Mouse (Mus musculus): ENCODE measurements around the gene Sec31a. TPM values are rescaled to one million over a fixed set of nuclear protein-coding genes. Genes with fewer than 3 reads are reported as not detected.
"Not testable (repeated sequence)": the region's sequence is repeated elsewhere in the genome, so short reads cannot be mapped to it uniquely, and the experiment has no call there.

The Sec31a gene
- 75.0 and 79.4 TPM in 2 replicates for polyA plus RNA-seq (2015; fragmentation: Nextera tagmentation; extraction: Ambion mirVana)

DNA sequence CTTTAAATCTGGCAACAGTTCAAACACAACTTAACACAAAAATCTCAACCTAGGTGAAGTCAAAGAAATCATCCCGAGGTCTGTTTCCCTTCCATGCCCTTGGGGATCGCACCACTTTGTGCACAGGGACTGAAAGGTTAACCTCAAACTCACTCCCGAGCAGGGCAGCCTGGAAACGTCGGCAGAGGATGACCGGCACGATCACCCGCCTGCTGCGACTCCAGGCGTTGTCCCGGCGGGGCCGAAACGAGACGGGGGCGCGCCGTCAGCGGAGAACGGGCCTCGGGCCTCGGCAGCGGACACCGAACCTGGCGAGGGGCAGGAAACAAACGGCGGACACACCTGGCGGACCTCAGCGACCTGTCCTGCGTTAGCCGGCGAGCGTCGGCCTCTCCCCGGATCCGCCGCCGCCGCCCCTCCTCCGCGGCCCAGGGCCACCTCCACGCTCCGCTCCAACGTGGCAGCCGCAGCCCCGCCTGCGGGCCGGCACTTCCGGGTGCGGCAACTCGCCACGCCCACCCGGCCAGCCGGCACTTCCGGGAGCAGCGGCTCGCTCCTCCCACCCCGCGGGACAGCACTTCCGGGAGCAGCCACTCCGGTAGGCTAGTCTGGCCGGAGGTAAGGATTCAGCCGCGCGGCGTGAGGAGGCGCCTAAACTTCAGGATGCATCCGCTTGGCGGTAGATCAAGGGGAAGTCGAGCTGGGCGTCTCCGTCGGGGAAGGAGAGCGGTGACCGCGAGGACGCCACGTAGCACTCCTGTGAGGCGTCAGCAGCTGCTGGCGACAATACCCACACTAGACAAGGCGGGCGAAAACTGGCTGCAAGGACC is at the start of gene Sec31a:
Gene Sec31a, minus strand, starts transcription at position 474 of the 830 bp plus-strand sequence.
- peak; percentile 95 for DNase-seq (ENCODE audit: low spot score)

DNA sequence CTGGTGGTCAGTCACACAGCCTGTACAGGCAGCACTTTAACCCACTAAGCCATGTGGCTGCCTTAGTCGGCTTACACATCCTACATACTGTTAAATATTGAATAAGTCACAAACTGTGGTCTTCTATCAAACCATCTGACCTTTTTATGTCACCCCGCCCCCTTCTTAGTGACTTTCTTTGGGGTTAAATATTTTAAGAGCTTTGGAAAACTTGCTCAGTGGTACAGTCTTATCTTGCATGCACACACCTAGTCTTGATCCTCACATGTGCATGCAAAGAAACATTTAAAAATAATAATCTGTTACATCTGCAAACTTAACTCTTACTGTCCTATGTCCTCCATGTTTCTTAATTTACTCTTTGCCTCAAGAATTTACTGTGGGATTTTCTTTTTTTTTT is 46.3 kb upstream of the Sec31a start:
- DNase-seq (ENCODE audit: low spot score), result no peak

DNA sequence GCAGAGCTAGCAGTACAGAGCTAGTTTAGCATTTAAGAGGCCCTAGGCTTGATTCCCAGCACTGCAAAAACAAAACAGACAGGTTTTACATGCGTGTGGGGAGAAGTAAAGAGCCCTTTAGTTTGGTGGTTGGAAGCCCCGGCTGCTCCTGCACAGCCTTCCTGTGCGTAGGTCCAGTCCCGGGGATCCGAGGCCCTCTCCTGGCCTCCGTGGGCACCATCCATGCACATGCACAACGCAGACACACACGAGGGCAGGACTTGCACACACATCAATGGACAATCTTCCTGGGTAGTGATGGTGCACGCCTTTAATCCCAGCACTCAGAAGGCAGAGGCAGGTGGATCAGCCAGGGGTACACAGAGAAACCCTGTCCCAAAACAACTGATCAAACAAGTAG is 45.5 kb upstream of the Sec31a start:
- DNase-seq (ENCODE audit: low spot score), result no peak

DNA sequence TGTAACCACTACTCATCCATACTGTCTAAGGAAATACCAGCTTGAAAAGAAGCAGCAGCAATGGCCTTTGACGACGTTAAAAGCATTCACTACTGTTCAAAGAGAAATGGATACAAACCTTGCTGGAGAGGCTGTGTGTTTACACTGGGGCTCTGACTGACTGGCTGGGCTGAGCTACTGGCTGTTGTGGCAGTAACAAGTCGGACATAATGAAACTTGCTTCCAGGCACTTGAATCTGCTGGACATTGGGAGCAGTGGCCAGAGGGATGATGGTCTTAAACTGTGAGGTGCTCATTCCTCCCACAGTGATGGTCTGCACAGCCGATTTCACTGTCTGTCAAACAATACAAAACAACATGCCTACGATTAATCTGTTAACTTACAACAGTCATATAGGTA is 43.4 kb upstream of the Sec31a start:
- DNase-seq (ENCODE audit: low spot score), result no peak

DNA sequence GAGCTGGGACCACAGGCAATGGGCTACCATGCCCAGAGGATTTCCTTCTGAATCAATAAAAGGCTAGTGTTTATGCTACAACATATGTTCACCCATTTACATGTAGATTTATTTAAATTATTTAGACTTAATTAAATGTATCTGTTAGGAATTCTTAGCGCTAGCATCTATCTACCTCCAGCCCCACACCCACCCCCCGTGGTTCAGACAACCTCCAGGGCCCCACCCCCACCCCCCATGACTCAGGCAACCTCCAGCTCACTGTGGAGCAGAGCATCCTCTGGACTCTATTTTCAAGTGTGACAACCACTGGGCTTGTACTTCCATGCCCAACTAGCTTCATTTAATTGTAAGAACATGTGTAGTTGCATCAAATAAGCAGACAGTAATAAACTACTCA is 35.8 kb upstream of the Sec31a start:
- no peak for DNase-seq (ENCODE audit: low spot score)

DNA sequence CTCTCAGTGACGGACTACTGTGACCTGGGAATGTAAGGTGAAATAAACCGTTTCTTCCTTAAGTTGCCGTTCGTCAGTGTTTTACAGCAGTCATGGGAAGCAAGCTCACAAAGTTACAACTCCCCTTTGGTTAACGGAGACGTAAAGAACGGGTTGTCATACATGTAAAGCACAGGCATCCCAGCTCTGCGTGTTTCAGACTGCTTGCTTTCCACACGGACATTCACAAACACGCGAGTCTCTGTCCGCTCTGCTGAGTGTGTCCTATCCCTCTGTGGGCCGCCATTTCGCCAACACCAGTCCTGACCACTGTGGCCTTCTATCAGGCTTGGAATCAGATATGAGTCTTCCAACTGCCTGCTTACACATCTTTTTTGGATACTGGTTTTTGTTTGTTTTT is 22.8 kb upstream of the Sec31a start:
- DNase-seq (ENCODE audit: low spot score), result no peak

DNA sequence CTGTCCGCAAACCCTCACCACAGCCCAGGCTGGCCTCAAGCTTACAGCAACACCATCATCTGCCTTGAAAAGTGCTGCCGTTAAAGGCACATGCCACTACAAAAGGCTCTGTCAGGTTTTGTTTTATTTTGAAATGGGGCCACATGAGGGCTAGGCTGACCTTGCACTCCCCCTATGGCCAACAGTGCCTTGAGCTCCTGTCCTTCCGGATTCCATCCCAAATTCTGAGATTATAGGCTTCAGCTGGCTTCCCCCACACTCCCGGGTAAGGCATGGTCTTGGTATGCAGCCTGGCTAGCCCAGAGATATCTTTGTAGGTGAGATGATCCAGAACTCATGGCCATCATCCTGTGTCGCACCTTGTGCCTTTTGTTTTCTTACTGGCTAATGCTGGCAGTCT is 21.9 kb upstream of the Sec31a start:
- no peak for DNase-seq (ENCODE audit: low spot score)

DNA sequence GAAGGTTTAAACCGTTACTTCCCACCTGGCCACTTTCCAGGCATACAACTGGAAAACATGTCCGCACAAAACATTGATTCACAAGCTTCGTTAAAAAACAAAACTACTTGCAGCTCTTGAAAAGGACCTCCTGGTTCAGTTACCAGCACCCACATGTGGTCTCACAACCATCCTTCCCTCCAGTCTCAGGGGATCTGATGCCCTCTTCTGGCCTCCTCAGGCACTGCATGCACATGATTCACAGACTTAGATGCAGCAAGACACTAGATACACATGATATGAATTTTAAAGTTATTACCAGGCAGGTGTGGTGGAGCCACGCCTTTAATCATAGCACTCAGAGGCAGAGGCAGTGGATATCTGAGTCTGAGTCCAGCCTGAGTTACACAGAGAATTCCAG is 21.1 kb upstream of the Sec31a start:
- DNase-seq (ENCODE audit: low spot score), result no peak

DNA sequence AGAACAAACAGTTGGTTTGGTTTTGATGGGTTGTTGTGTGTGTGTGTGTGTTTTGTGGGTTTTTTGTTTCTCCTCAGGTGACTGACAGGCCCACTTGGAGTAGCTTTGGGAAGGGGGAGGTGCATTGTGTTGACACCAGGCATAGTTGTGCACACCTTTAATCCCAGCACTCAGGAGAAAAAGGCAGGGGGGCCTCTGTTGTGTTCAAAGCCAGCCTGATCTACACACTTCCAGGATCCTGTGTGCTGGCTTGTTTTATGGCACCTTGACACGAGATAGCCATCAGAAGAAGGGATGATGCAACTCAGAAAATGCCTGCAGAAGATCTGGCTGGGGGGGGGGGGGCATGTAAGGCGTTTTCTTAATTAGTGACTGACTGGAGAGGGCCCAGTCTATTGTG is 14.9 kb upstream of the Sec31a start:
- no peak for DNase-seq (ENCODE audit: low spot score)

DNA sequence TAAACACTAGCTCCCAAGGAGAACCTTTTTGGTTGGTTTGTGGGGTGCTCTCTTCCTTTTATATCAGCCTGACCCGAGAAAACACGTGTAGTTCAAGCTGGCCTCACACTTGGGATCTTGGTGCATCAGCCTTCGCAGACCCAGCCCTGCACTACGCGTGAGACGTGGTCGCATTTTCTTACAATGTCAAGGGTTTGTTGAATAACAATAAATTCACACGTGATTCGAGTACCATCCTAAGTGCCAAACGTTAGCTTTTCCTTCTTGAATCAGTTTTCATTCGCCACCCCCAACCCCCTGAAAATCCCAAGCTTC is 14.0 kb upstream of the Sec31a start:
- DNase-seq (ENCODE audit: low spot score), result no peak

DNA sequence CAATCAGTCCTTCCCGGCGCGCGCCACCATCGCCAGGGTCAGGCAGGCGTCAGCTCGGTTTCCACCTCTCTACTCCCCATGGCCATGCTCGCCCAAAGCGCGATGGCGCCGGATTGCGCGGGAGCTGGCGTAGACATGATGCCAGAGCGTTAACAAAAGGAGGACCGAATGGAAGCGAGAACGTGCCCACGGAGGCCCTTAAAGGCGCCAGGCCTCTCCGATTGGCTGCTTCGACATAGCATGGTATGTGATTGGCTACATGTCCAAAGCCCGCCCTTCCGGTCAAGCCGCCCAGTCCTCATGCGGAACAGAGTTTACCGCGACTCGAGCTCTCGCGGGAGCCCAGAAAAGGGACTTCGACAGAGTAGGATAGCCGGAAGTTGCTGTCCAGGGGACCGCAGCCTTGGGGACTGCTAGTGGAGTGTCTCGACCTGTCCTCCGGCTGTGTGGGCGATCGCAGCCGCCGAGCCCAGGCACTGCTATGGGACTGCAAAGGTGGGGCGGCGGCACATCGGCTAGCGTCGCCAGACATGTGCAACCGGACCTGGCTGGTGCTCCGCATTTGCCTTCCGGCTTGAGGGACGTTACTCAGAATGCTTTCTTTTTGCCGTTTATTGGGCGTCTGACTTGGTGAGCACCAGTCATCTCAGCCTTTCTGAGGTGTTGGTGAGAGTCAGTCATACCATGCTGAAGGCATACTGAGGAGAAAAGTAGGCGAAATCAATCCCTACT is 13.5 kb upstream of the Sec31a start:
- peak; percentile 95 for DNase-seq (ENCODE audit: low spot score)

DNA sequence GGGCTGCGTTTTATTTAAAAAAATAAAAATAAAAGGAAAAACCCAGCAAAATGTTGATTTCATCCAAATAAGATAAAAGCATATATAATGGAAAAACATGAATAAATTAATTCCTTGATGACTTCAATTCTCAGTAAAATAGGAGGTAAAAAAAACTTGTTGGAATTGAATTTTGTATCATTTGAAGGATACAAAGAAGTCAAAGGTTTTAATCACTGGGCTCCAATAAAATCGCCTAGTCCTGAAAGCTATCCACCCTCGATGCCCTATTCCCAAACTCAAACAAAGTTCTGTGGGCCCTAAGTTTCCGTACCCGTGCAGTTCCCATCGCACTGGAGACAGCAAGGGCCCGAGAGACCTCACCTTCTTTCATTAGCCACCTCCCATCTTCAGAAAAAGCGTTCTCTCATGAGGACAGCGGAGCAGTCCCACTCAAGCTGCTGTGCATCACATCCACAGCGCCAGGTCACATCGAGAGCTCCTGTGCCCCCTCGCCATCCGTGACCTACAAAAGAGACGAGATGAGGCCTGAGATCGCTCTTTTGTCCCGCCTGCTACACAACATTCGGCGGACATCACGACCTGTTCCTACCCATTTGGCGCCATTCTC is 12.8 kb upstream of the Sec31a start:
- DNase-seq (ENCODE audit: low spot score), result no peak

DNA sequence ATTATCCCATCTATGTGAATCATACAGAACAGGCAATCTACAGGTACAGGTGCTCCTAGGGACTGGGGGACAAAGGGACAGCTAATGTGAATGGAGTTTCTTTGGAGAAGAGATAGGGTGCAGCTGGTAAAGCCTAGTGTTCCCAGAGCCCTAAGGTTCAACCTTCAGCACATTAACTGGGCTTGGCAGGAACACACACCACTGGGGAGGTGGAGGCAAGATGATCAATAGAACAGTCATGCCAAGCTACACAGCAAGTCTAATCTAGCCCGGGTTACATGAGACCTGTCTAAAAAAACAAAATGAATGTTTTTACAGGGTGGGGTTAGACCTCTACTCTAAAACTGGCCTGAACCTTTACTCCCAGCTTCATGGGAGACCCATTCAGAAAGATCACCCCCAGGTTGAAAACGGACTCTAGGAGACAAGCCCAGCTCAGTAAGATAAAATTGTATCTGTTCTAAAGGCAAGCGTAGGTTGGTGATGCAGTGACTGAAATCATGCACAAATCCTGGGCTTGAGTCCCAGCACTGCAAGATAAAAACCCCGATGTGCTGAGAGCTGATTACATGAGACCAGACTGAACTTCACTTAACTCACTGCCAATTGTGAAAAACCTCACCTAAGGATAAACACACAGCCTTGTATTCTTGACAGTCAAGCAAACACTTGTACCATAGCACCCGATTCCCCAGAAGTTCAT is 12.1 kb upstream of the Sec31a start:
- DNase-seq (ENCODE audit: low spot score), result peak; percentile 4

DNA sequence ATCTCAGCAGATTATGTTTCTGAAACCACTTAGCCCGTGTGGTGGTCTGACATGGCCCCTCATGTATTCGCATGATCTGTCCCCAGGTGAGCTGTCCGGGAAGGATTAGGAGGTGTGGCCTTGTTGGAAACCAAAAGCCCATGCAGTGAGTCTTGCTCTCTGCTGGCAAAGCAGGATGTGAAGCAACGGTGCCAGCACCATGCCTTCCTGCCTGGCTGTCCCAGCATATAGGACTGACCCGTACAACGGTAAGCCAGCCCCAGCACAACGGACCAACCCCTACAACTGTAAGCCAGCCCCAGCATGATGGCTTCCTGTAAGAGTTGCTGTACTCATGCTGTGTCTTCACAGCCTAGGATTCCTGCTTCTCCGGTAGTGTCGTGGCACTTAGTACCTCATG is 11.2 kb upstream of the Sec31a start:
- DNase-seq (ENCODE audit: low spot score), result no peak

DNA sequence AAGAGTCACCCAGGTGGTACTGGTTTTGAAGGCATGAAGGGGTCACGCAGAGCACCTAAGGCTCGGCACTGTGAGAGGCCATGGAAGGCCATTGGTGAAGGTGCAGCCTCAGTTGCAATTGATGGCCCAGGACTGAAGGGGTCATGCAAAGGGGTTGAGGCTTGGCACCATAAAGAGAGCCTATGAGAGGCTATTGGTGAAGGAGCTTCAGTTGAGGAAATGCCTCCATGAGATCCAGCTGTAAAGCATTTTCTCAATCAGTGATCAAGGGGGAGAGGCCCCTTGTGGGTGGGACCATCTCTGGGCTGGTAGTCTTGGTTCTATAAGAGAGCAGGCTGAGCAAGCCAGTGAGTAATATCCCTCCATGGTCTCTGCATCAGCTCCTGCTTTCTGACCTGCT is 9.8 kb upstream of the Sec31a start:
- not testable (repeated sequence) for DNase-seq (ENCODE audit: low spot score)

DNA sequence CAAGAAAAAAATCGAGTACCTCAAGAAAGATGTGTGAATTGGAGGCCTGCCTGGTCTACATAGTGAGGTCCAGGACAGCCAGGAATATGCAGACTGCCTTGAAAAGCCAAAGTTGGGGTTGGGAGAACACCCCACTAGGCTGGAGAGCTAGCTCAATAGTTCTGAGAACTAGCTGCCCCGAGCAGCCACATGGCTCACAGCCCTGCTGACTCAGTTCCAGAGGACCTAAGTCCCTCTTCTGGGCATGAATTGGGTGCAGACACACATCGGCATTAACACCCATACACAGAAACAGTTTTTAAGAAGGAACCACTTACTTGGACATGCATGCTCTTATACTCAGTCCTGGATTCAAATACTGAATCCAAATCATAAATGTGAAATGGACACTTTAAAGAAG is 8.2 kb upstream of the Sec31a start:
- DNase-seq (ENCODE audit: low spot score), result no peak

DNA sequence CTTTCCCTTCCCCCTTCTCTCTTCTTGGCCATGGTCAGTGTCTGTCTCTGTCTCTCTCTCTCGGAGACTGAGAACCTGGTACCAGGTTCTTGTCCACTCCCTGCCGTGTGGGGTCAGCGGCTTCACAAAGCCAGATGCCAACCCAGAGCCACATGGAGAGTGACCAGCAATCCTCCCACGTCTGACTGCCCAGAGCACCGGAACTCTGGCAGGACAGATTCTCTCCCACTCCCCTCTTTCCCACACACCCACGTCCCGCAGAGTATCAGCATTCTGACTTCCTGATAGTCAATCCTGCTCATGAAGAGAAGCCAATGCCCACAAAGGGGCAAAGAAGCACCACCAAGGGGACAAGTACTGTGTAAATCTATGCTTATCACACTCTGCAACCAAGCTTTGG is 7.6 kb upstream of the Sec31a start:
- no peak for DNase-seq (ENCODE audit: low spot score)

DNA sequence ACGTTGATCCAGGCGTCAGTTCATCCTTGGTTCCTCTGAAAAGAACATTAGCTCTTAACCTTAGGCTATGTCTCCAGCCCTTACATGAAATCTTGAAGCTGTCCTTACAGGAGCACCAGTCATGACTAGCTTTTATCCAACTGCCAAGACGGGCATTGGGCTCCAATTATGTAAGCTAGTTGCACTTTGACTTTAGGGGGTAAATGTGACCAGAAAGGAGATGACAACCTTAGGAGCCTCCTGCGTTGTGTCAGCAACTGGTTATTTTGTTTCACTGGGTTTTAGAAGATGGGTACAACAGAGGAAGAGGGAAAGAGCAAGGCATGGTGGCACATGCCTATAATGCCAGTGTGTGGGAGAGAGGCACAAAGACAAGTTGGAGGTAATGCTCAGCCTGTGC is 2.8 kb upstream of the Sec31a start:
- no peak for DNase-seq (ENCODE audit: low spot score)

DNA sequence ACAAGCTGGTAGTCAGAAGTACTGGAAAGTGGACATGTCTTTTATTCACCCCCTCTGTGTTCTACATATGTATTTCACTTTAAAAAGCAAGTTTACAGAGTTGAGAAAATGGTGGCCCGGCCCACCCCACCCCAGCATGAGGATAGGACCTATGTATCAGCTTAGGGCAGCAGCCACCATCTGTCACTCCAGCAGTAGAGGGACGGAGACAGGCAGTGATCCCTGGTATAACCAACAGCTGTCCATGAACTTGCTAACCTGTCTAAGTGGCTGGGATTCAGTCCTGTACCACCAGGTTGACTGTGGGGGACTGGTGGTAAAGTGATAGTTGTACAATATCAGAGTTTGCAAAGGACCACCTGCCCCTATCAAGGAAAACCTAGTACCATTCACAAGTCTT is 2.0 kb upstream of the Sec31a start:
- DNase-seq (ENCODE audit: low spot score), result no peak

DNA sequence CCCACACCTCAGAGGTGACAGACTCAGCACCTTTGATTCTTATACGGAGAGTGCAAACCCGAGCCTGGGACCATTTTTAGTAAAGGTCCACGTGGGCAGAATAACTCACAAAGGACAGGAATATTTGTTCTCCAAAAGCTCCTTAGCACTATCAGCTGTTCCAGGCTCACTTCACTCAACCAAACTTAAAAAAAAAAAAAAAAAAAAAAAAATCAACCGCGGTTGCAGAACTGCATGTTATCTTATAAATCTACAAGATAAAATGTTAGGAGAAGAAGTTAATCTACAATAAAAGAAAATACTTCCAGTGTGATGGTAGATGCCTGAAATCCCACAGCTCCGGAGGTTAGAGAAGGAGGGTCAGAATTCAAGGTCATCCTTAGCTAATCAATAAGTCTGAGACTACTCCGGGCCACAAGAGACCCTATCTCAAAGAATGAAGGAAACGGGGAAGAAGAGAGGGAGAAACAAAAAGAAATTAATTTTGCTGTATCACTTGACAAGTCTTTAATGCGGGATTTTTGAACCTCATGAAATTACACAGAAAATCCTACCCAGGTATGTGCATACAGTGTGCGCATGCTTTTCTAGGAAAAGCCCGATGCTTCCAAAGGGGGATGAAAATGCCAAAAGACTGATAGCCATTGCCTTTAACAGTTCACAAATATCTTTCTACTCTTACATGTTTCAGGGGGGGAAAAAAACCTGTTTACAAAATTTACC is 1.4 kb downstream of the Sec31a start:
- DNase-seq (ENCODE audit: low spot score), result no peak

DNA sequence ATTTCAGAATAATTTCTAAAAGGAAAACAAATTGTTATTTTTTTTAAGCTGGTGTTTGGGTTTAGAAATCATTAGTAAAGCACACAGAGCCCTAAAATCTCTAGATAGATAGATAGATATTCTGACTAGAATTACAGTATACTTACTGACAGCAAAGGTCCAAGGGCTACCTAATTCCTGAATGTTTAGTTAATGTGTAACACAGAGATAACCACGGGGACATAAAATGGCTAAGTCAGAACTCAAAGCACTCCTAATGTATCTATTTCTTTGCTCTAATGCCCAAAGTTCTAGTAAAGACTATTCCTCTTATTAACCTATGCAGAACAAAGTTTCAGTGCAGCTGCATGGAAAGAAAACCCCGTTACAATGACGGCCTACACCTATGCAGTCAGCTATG is 3.1 kb downstream of the Sec31a start:
- no peak for DNase-seq (ENCODE audit: low spot score)
